Mouse (Mus musculus): Measurements from ENCODE around the gene Cst3. TPM values are rescaled to one million over a fixed set of nuclear protein-coding genes. Genes with fewer than 3 reads are reported as not detected.

Gene Cst3
- 125 and 201 TPM in 2 replicates for polyA plus RNA-seq (2011; ENCODE audit: insufficient read depth, insufficient read length, low replicate concordance, missing spikeins)

- Histone ChIP-seq H3K4me3 (replicated peaks; ENCODE audit: control insufficient read depth, low read depth, low read length) (peak within 1 kb of the TSS; percentile 97), H3K4me1 (ENCODE audit: control insufficient read depth, insufficient read depth, low read length) (peaks cover 6% of the 10 kb centered on the region), H3K27ac (ENCODE audit: control insufficient read depth, insufficient read depth, low read depth, low read length, poor library complexity) (peak within 1 kb of the TSS; percentile 89)
- TF ChIP-seq POLR2A (IDR thresholded peaks at IDR 0.05; ENCODE audit: borderline replicate concordance, control insufficient read depth, low read depth, low read length): peak; percentile 56; the same call in 1 of the 2 replicates
- no peak for TF ChIP-seq CTCF (IDR thresholded peaks at IDR 0.05; ENCODE audit: control insufficient read depth, insufficient read depth, low read length)
- WGBS: under 1% methylated on average over 19 of the region's 19 CpGs
Observed at GRCm38 (mm10) chr2:148875335-148875811, at the start of gene Cst3. Gene Cst3 (minus strand): TSS chr2:148875692.

- TF ChIP-seq CTCF (IDR thresholded peaks at IDR 0.05; ENCODE audit: control insufficient read depth, insufficient read depth, low read length): peak; percentile 82
- TF ChIP-seq POLR2A (IDR thresholded peaks at IDR 0.05; ENCODE audit: borderline replicate concordance, control insufficient read depth, low read depth, low read length): no peak
- Histone ChIP-seq H3K27ac (ENCODE audit: control insufficient read depth, insufficient read depth, low read depth, low read length, poor library complexity) (no peak overlapping the region), H3K4me1 (ENCODE audit: control insufficient read depth, insufficient read depth, low read length) (no peaks in the 10 kb centered on the region), H3K4me3 (replicated peaks; ENCODE audit: control insufficient read depth, low read depth, low read length) (no peak overlapping the region)
- WGBS: 6% methylated on average over 5 of the region's 5 CpGs
Observed at GRCm38 (mm10) chr2:148902286-148902685, 26.8 kb upstream of the Cst3 start.

- no peak overlapping the region for H3K27ac ChIP-seq (ENCODE audit: control insufficient read depth, insufficient read depth, low read depth, low read length, poor library complexity)
- 57% methylated on average over 4 of the region's 4 CpGs for WGBS
- TF ChIP-seq CTCF (IDR thresholded peaks at IDR 0.05; ENCODE audit: control insufficient read depth, insufficient read depth, low read length) (no peak), POLR2A (IDR thresholded peaks at IDR 0.05; ENCODE audit: borderline replicate concordance, control insufficient read depth, low read depth, low read length) (no peak)
- H3K4me3 ChIP-seq (replicated peaks; ENCODE audit: control insufficient read depth, low read depth, low read length): no peak overlapping the region
- H3K4me1 ChIP-seq (ENCODE audit: control insufficient read depth, insufficient read depth, low read length): no peaks in the 10 kb centered on the region
Observed at GRCm38 (mm10) chr2:148900305-148900704, 24.8 kb upstream of the Cst3 start.

- H3K4me1 ChIP-seq (ENCODE audit: control insufficient read depth, insufficient read depth, low read length): no peaks in the 10 kb centered on the region
- no peak overlapping the region for H3K27ac ChIP-seq (ENCODE audit: control insufficient read depth, insufficient read depth, low read depth, low read length, poor library complexity)
- WGBS: 77% methylated on average over 1 of the region's 1 CpGs
- TF ChIP-seq POLR2A (IDR thresholded peaks at IDR 0.05; ENCODE audit: borderline replicate concordance, control insufficient read depth, low read depth, low read length): no peak
- no peak for TF ChIP-seq CTCF (IDR thresholded peaks at IDR 0.05; ENCODE audit: control insufficient read depth, insufficient read depth, low read length)
- H3K4me3 ChIP-seq (replicated peaks; ENCODE audit: control insufficient read depth, low read depth, low read length): no peak overlapping the region
Observed at GRCm38 (mm10) chr2:148896219-148896618, 20.7 kb upstream of the Cst3 start.

GRCm38 (mm10) chr2:148893107-148893506 lies 17.6 kb upstream of the Cst3 start:
- no peak overlapping the region for H3K27ac ChIP-seq (ENCODE audit: control insufficient read depth, insufficient read depth, low read depth, low read length, poor library complexity)
- H3K4me1 ChIP-seq (ENCODE audit: control insufficient read depth, insufficient read depth, low read length): no peaks in the 10 kb centered on the region
- H3K4me3 ChIP-seq (replicated peaks; ENCODE audit: control insufficient read depth, low read depth, low read length): no peak overlapping the region
- no peak for TF ChIP-seq POLR2A (IDR thresholded peaks at IDR 0.05; ENCODE audit: borderline replicate concordance, control insufficient read depth, low read depth, low read length)
- no peak for TF ChIP-seq CTCF (IDR thresholded peaks at IDR 0.05; ENCODE audit: control insufficient read depth, insufficient read depth, low read length)

GRCm38 (mm10) chr2:148890021-148890851 lies 14.7 kb upstream of the Cst3 start:
- 84% methylated on average over 5 of the region's 5 CpGs for WGBS
- TF ChIP-seq POLR2A (IDR thresholded peaks at IDR 0.05; ENCODE audit: borderline replicate concordance, control insufficient read depth, low read depth, low read length) (no peak), CTCF (IDR thresholded peaks at IDR 0.05; ENCODE audit: control insufficient read depth, insufficient read depth, low read length) (no peak)
- no peak overlapping the region for H3K27ac ChIP-seq (ENCODE audit: control insufficient read depth, insufficient read depth, low read depth, low read length, poor library complexity)
- H3K4me1 ChIP-seq (ENCODE audit: control insufficient read depth, insufficient read depth, low read length): no peaks in the 10 kb centered on the region
- H3K4me3 ChIP-seq (replicated peaks; ENCODE audit: control insufficient read depth, low read depth, low read length): no peak overlapping the region

- no peak overlapping the region for H3K4me3 ChIP-seq (replicated peaks; ENCODE audit: control insufficient read depth, low read depth, low read length)
- 77% methylated on average over 3 of the region's 3 CpGs for WGBS
- TF ChIP-seq POLR2A (IDR thresholded peaks at IDR 0.05; ENCODE audit: borderline replicate concordance, control insufficient read depth, low read depth, low read length) (no peak), CTCF (IDR thresholded peaks at IDR 0.05; ENCODE audit: control insufficient read depth, insufficient read depth, low read length) (no peak)
- H3K27ac ChIP-seq (ENCODE audit: control insufficient read depth, insufficient read depth, low read depth, low read length, poor library complexity): no peak overlapping the region
- no peaks in the 10 kb centered on the region; the same call in 1 of the 2 replicates for H3K4me1 ChIP-seq (ENCODE audit: control insufficient read depth, insufficient read depth, low read length)
Observed at GRCm38 (mm10) chr2:148889331-148890010, 14.0 kb upstream of the Cst3 start.

GRCm38 (mm10) chr2:148888872-148889271 lies 13.4 kb upstream of the Cst3 start:
- TF ChIP-seq CTCF (IDR thresholded peaks at IDR 0.05; ENCODE audit: control insufficient read depth, insufficient read depth, low read length): no peak
- no peak for TF ChIP-seq POLR2A (IDR thresholded peaks at IDR 0.05; ENCODE audit: borderline replicate concordance, control insufficient read depth, low read depth, low read length)
- Histone ChIP-seq H3K4me3 (replicated peaks; ENCODE audit: control insufficient read depth, low read depth, low read length) (no peak overlapping the region), H3K27ac (ENCODE audit: control insufficient read depth, insufficient read depth, low read depth, low read length, poor library complexity) (no peak overlapping the region), H3K4me1 (ENCODE audit: control insufficient read depth, insufficient read depth, low read length) (no peaks in the 10 kb centered on the region; the same call in 1 of the 2 replicates)
- 46% methylated on average over 3 of the region's 3 CpGs for WGBS

Data from bone marrow, adult 2 months (tissue).